Mouse (Mus musculus) forebrain, embryonic 11.5 days (tissue): ENCODE data around the gene Gm12185. TPM values are rescaled to one million over a fixed set of nuclear protein-coding genes. Genes with fewer than 3 reads are reported as not detected.

Experiments
- ATAC-seq: fragments of 200-750 bp; cut with Nextera tagmentation; replicated peaks from 2 replicates; pipeline ENCODE4 v1.8.0; 2017; ENCODE audit warnings: moderate TSS enrichment; ENCODE audit not compliant: low FRiP score
- DNase-seq: peaks from one replicate; pipeline ENCODE4 v3.0.0-alpha.2; 2017; ENCODE audit warnings: low spot score
- H3K27ac ChIP-seq: fragments of 300-500 bp; sonication (generic); 2 replicates; pipeline ENCODE4 v1.5.1; 2014; ENCODE audit warnings: low read depth, low read length
- H3K27me3 ChIP-seq: fragments of 300-500 bp; sonication (generic); 2 replicates; pipeline ENCODE4 v1.6.1; 2014; ENCODE audit warnings: mild to moderate bottlenecking, low read length, mixed read lengths; ENCODE audit not compliant: control insufficient read depth, insufficient read depth
- H3K36me3 ChIP-seq: fragments of 300-500 bp; sonication (generic); 2 replicates; pipeline ENCODE4 v1.6.1; 2014; ENCODE audit warnings: mild to moderate bottlenecking, low read length, moderate library complexity, mixed read lengths; ENCODE audit not compliant: control insufficient read depth, insufficient read depth
- H3K4me1 ChIP-seq: fragments of 300-500 bp; sonication (generic); replicated peaks from 2 replicates; pipeline ENCODE4 v1.6.1; 2014; ENCODE audit warnings: low read length, mixed read lengths; ENCODE audit not compliant: control insufficient read depth, insufficient read depth
- H3K4me2 ChIP-seq: fragments of 300-500 bp; sonication (generic); 2 replicates; pipeline ENCODE4 v1.6.1; 2014; ENCODE audit warnings: low read depth, mild to moderate bottlenecking, low read length, moderate library complexity, mixed read lengths; ENCODE audit not compliant: severe bottlenecking
- H3K4me3 ChIP-seq: fragments of 300-500 bp; sonication (generic); 2 replicates; pipeline ENCODE4 v1.5.1; 2014; ENCODE audit warnings: low read depth, low read length
- H3K9ac ChIP-seq: fragments of 300-500 bp; sonication (generic); 2 replicates; pipeline ENCODE4 v1.6.1; 2014; ENCODE audit warnings: low read length
- H3K9me3 ChIP-seq: fragments of 300-500 bp; sonication (generic); 2 replicates; pipeline ENCODE4 v1.6.1; 2016; ENCODE audit warnings: low read length, mixed read lengths; ENCODE audit not compliant: control insufficient read depth
- WGBS: fragments of 180-500 bp; shearing (Covaris S2); extraction: QIAGEN DNeasy Blood & Tissue Kit; methylation state at CpG from one replicate; pipeline ENCODE4 v1.1.7; 2014; 5-methylcytosine and 5-hydroxymethylcytosine counted together
- polyA plus RNA-seq: library from polyadenylated mRNA; unstranded; fragments of >200 nt; fragmentation: Nextera tagmentation; extraction: Ambion mirVana; gene quantifications from 2 replicates; pipeline ENCODE4 v1.2.1, GENCODE M21; 2014

Gene Gm12185
- polyA plus RNA-seq, 1 experiment from 2014 or later: not detected

DNA sequence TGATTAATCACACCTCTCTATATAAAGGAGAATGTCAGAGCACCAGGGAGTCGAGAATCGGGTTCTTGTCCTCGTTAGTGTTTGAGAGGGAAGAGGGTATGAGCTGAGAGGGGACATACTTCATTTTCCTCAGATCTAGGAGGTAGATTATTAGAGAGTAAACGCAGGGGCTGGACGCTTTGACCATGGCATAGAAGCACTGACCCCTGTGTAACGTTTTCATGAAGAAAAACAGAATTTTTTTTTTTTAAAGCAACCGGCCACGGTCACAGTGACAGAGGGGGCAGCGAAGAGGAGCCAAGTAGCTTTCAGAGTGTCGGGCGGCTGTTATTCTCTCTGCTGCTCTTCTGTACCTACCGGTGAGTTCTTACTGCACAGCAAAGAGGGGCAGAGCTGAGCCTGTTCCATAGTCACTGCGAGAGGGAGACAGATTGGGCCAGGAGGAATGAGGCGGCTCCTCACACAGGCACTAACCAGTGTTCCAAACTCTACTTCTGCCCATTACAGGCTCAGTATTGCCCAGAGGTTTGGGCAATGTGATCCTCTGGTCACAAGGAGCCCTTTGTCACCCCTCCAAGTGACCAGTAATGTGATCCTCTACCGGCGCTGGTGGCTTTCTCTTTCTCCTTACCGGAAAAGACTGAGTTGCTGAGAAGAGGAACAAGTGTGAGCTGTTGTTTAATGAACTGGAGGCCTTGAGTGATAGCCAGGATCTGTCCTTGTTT is 120.0 kb downstream of the Gm12185 start:
- H3K4me1 ChIP-seq: peaks cover 3% of the 10 kb centered on the region; the same call in 1 of the 2 replicates
- H3K36me3 ChIP-seq: no peaks in the 10 kb centered on the region
- 11% methylated on average over 17 of the region's 17 CpGs for WGBS
- ATAC-seq (no peak), DNase-seq (no peak)
- no peaks in the 10 kb centered on the region for H3K27me3 ChIP-seq
- H3K27ac ChIP-seq: no peak overlapping the region
- H3K9ac ChIP-seq: peak overlapping the region; percentile 62; the same call in 1 of the 2 replicates
- H3K4me3 ChIP-seq: peak overlapping the region; percentile 36
- peak overlapping the region; percentile 65 for H3K4me2 ChIP-seq
- no peaks in the 10 kb centered on the region for H3K9me3 ChIP-seq

DNA sequence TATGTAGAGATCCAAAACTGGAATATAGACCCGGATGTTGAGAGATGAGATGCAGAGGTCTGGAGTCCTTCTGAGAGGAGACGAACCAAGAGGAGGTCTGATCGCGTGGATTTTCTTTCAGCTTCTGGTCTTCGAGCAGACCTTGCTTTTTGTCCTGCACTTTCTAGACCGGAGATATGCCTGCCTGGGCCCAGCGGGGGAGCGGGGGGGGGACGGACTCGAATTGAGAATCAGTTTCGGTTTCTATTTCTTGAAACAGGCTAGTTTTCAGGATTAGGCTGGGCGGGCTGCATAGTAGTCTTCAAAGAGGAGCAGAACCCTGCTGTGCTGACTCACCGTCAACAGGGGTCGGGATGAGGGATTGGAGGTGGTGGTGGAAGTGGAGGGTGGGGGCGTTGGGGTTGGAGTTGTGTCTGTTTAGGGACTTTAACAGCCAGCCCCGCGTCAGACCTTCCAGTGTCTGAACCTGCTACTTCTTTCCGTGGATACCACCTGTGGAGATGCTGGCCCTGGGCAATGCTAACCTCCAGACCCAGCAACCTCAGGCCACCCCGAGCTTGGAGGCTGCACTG is 120.7 kb downstream of the Gm12185 start, which contains the start of gene Irgm1:
Gene Irgm1, minus strand, starts transcription at position 483 of the 572 bp plus-strand sequence.
- DNase-seq (peak; percentile 69), ATAC-seq (peak; percentile 53)
- Histone ChIP-seq H3K27ac (no peak within 1 kb of the TSS), H3K9me3 (no peaks in the 10 kb centered on the region), H3K4me2 (peak within 1 kb of the TSS; percentile 65), H3K4me1 (peaks cover 3% of the 10 kb centered on the region; the same call in 1 of the 2 replicates), H3K36me3 (no peaks in the 10 kb centered on the region), H3K4me3 (peak within 1 kb of the TSS; percentile 36), H3K27me3 (no peaks in the 10 kb centered on the region), H3K9ac (peak within 1 kb of the TSS; percentile 62)
- 2% methylated on average over 19 of the region's 19 CpGs for WGBS

- Histone ChIP-seq H3K27ac (no peak overlapping the region), H3K27me3 (no peaks in the 10 kb centered on the region), H3K9me3 (no peaks in the 10 kb centered on the region), H3K4me2 (peak overlapping the region; percentile 65), H3K9ac (peak overlapping the region; percentile 62), H3K4me1 (peaks cover 3% of the 10 kb centered on the region; the same call in 1 of the 2 replicates), H3K36me3 (no peaks in the 10 kb centered on the region), H3K4me3 (peak overlapping the region; percentile 36)
- ATAC-seq (no peak), DNase-seq (no peak)
- WGBS: 36% methylated on average over 7 of the region's 7 CpGs
Measured at GRCm38 (mm10) chr11:48870781-48871180, 121.2 kb downstream of the Gm12185 start.

GRCm38 (mm10) chr11:48869380-48870110 is 122.5 kb downstream of the Gm12185 start:
- H3K9ac ChIP-seq: no peak overlapping the region
- ATAC-seq (no peak), DNase-seq (no peak)
- H3K4me3 ChIP-seq: no peak overlapping the region
- H3K9me3 ChIP-seq: no peaks in the 10 kb centered on the region
- no peak overlapping the region for H3K4me2 ChIP-seq
- H3K36me3 ChIP-seq: no peaks in the 10 kb centered on the region
- H3K27ac ChIP-seq: no peak overlapping the region
- H3K27me3 ChIP-seq: no peaks in the 10 kb centered on the region
- H3K4me1 ChIP-seq: peaks cover 3% of the 10 kb centered on the region; the same call in 1 of the 2 replicates
- 77% methylated on average over 7 of the region's 7 CpGs for WGBS

DNA sequence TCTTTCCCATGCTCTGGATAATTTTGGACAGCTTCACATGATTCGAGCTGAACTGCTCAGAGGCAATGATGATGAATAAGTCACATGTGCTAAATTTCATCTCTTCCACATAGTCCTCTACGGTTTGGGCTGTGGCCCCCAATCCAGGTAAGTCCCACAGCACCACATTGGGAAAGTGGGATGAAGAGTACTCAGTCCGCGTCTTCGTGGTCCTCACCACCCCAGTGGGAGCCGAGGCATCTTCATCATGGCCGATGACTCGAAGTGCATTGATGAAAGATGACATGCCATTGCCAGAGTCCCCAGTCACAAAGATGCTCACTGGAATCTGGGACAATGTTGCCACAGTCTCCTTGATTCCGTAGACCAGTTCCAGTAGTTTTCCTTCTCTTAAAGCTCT is 125.5 kb downstream of the Gm12185 start:
- no peak for ATAC-seq

DNA sequence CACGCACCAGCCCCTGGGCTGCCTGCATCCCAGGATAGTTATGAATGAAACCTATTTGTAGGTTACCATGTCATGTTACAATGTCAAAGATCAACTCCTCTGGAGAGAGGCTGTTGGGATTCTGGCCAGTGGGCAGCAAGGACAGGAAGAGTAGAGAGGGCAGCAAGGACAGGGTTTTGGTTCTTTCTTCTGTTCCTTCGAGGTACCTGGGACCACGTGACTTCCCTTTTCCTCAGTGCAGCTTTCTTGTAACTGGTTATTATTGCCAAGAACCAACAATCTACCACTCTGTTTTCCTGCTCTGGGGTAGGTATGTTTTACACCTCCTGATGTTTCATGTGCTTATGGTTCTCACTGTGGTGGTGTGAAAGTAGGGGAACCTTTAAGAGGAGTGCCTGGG is 128.2 kb downstream of the Gm12185 start:
- H3K36me3 ChIP-seq: no peaks in the 10 kb centered on the region
- H3K27me3 ChIP-seq: no peaks in the 10 kb centered on the region
- no peak overlapping the region for H3K27ac ChIP-seq
- ATAC-seq (no peak), DNase-seq (no peak)
- H3K9ac ChIP-seq: no peak overlapping the region
- H3K9me3 ChIP-seq: no peaks in the 10 kb centered on the region
- no peak overlapping the region for H3K4me3 ChIP-seq
- no peaks in the 10 kb centered on the region; the same call in 1 of the 2 replicates for H3K4me1 ChIP-seq
- H3K4me2 ChIP-seq: no peak overlapping the region
- 79% methylated on average over 3 of the region's 3 CpGs for WGBS

More for the DNA sequence above, 125.5 kb downstream of the Gm12185 start:
- Histone ChIP-seq H3K9ac (no peak overlapping the region), H3K4me2 (no peak overlapping the region), H3K4me3 (no peak overlapping the region), H3K27ac (no peak overlapping the region), H3K27me3 (no peaks in the 10 kb centered on the region), H3K9me3 (no peaks in the 10 kb centered on the region), H3K4me1 (no peaks in the 10 kb centered on the region; the same call in 1 of the 2 replicates), H3K36me3 (no peaks in the 10 kb centered on the region)
- no peak for DNase-seq
- 91% methylated on average over 9 of the region's 9 CpGs for WGBS

GRCm38 (mm10) chr11:48862784-48863319 is 129.2 kb downstream of the Gm12185 start:
- 88% methylated on average over 1 of the region's 1 CpGs for WGBS
- ATAC-seq (no peak), DNase-seq (no peak)
- Histone ChIP-seq H3K4me1 (no peaks in the 10 kb centered on the region; the same call in 1 of the 2 replicates), H3K36me3 (no peaks in the 10 kb centered on the region), H3K9ac (no peak overlapping the region), H3K27me3 (no peaks in the 10 kb centered on the region), H3K27ac (no peak overlapping the region), H3K4me3 (no peak overlapping the region), H3K9me3 (no peaks in the 10 kb centered on the region), H3K4me2 (no peak overlapping the region)

DNA sequence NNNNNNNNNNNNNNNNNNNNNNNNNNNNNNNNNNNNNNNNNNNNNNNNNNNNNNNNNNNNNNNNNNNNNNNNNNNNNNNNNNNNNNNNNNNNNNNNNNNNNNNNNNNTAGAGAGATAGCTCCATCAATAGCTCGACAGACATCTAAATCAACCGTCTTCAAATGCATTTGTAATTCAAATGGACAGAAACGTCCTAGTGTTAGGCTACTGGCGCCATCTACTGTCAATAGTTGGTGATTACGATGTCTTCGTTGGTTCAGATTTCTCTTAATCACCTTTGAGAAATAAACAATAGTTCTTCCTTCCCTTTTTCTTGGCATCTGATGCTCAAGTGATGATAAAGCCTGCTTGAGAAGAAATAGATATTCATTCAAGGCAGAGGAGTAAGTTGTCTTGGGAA is 133.0 kb downstream of the Gm12185 start:
- ATAC-seq (no peak), DNase-seq (peak; percentile 53)
- Histone ChIP-seq H3K4me2 (peak overlapping the region; percentile 68; the same call in 1 of the 2 replicates), H3K36me3 (no peaks in the 10 kb centered on the region), H3K4me3 (peak overlapping the region; percentile 38; the same call in 1 of the 2 replicates), H3K9me3 (no peaks in the 10 kb centered on the region), H3K27me3 (0 out of 2 replicates have a peak, but pooled peaks cover 2% of the 10 kb centered on the region), H3K27ac (no peak overlapping the region), H3K9ac (no peak overlapping the region), H3K4me1 (peaks cover 3% of the 10 kb centered on the region; the same call in 1 of the 2 replicates)
- WGBS: under 1% methylated on average over 6 of the region's 6 CpGs
